Mouse (Mus musculus) adrenal gland, postnatal 4 days (tissue): ENCODE measurements around the gene Grin3b. TPM values are rescaled to one million over a fixed set of nuclear protein-coding genes. Genes with fewer than 3 reads are reported as not detected.

Experiments used
- DNase-seq, 2 experiments: peaks; one replicate each; pipeline ENCODE4 v3.0.0; 2021 to 2022; ENCODE audit warnings: low spot score in 2 of 2, mixed read lengths in 2 of 2
- total RNA-seq, 2 experiments: library from RNA; stranded (reverse); gene quantifications; 2 replicates each; pipeline ENCODE4 v1.2.3; 2021

Grin3b gene
- total RNA-seq, 2 experiments from 2014 or later = 0.25 to 0.39 TPM

- DNase-seq = no peak
Observed at GRCm38 (mm10) chr10:79964727-79965126, 5.8 kb upstream of the Grin3b start.

GRCm38 (mm10) chr10:79965325-79965724 lies 5.2 kb upstream of the Grin3b start:
- no peak for DNase-seq

- DNase-seq = no peak
Observed at GRCm38 (mm10) chr10:79966886-79967400, 3.6 kb upstream of the Grin3b start.

GRCm38 (mm10) chr10:79968181-79968580 lies 2.3 kb upstream of the Grin3b start:
- DNase-seq = no peak

- no peak for DNase-seq
Observed at GRCm38 (mm10) chr10:79969124-79969568, 1.4 kb upstream of the Grin3b start.

GRCm38 (mm10) chr10:79971183-79971497 lies 625 bp downstream of the Grin3b start:
- no peak for DNase-seq

- DNase-seq = no peak
Observed at GRCm38 (mm10) chr10:79972831-79973230, 2.3 kb downstream of the Grin3b start.

- no peak for DNase-seq
Observed at GRCm38 (mm10) chr10:79974087-79974486, 3.6 kb downstream of the Grin3b start.

GRCm38 (mm10) chr10:79974668-79975067 lies 4.2 kb downstream of the Grin3b start:
- no peak for DNase-seq

- no peak for DNase-seq
Observed at GRCm38 (mm10) chr10:79976071-79976721, 5.7 kb downstream of the Grin3b start.

- DNase-seq = no peak
Observed at GRCm38 (mm10) chr10:79976722-79977107, 6.2 kb downstream of the Grin3b start.

GRCm38 (mm10) chr10:79977324-79977723 lies 6.8 kb downstream of the Grin3b start:
- DNase-seq = no peak

- DNase-seq = no peak
Observed at GRCm38 (mm10) chr10:79978061-79978460, 7.5 kb downstream of the Grin3b start.

- DNase-seq = no peak
Observed at GRCm38 (mm10) chr10:79979401-79980155, 9.1 kb downstream of the Grin3b start.

- DNase-seq = no peak
Observed at GRCm38 (mm10) chr10:79983205-79983604, 12.7 kb downstream of the Grin3b start.

GRCm38 (mm10) chr10:79983670-79984069 lies 13.2 kb downstream of the Grin3b start:
- peak; percentile 35 to 41 for DNase-seq

- peak; percentile 70 to 71 for DNase-seq
Observed at GRCm38 (mm10) chr10:79984195-79984816, 13.8 kb downstream of the Grin3b start, which contains the start of gene Tmem259. TSS of gene Tmem259 (minus strand) at chr10:79984330.

GRCm38 (mm10) chr10:79984871-79985270 lies 14.4 kb downstream of the Grin3b start:
- DNase-seq = peak; percentile 68 to 85

- DNase-seq = no peak
Observed at GRCm38 (mm10) chr10:79985334-79986231, 15.1 kb downstream of the Grin3b start.

GRCm38 (mm10) chr10:79986232-79986878 lies 15.8 kb downstream of the Grin3b start:
- DNase-seq = no peak
